Mouse (Mus musculus) left cerebral cortex, adult 2 months (tissue): ENCODE measurements around the gene Ube2n. TPM values are rescaled to one million over a fixed set of nuclear protein-coding genes. Genes with fewer than 3 reads are reported as not detected.

Experiments used
- DNase-seq, 2 experiments: peaks; one replicate each; pipeline ENCODE4 v3.0.0; 2021 to 2022; ENCODE audit warnings: low spot score in 2 of 2, mixed read lengths in 1 of 2; ENCODE audit errors: extremely low spot score in 1 of 2
- H3K27ac ChIP-seq: fragments of 200-600 bp; 2 replicates; pipeline ENCODE4 v1.8.1; 2022
- H3K4me3 ChIP-seq: fragments of 200-600 bp; 2 replicates; pipeline ENCODE4 v1.8.1; 2022
- CTCF ChIP-seq: fragments of 200-600 bp; IDR thresholded peaks from 2 replicates; pipeline ENCODE4 v1.8.1; 2022; ENCODE audit warnings: antibody characterized with exemption, mild to moderate bottlenecking, moderate library complexity
- intact Hi-C: fragments of 180-260 bp; cut with DNase I; formaldehyde crosslinking; loops from one replicate; pipeline ENCODE4 v1.15.1; 2025
- total RNA-seq, 2 experiments: library from RNA; stranded (reverse); gene quantifications; 2 replicates each; pipeline ENCODE4 v1.2.3; 2021

Ube2n gene
- total RNA-seq, 2 experiments from 2014 or later: 196 to 198 TPM

GRCm38 (mm10) chr10:95503443-95504235, 11.3 kb upstream of the Ube2n start:
- DNase-seq: no peak
- intact Hi-C loops: no loop called here
- Histone ChIP-seq H3K27ac (no peak overlapping the region), H3K4me3 (no peak overlapping the region)
- TF ChIP-seq CTCF: no peak

DNA sequence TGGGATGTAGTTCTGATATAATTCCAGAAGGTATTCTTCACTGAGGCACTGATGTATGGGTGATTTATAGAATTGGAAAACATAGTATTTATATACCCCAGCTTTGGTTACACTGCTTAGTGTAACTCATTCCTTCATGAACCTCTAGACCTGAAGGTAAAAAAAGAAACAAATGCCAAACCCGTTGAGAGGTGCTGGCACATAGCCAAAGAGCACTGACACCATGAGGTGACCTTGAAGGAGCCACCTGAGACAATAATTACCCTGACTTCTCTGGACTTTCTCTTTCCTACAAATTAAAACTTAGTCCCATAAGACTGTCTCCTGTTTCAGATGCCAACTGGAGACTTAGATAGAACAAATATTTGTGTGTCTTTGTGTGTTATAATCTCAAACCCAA, 10.6 kb upstream of the Ube2n start:
- intact Hi-C loops: no loop called here
- H3K27ac ChIP-seq: no peak overlapping the region

GRCm38 (mm10) chr10:95508126-95508525, 6.8 kb upstream of the Ube2n start:
- no peak for TF ChIP-seq CTCF
- no peak overlapping the region for H3K27ac ChIP-seq

More for the DNA sequence above, 10.6 kb upstream of the Ube2n start:
- DNase-seq: no peak
- no peak overlapping the region for H3K4me3 ChIP-seq
- TF ChIP-seq CTCF: no peak

DNA sequence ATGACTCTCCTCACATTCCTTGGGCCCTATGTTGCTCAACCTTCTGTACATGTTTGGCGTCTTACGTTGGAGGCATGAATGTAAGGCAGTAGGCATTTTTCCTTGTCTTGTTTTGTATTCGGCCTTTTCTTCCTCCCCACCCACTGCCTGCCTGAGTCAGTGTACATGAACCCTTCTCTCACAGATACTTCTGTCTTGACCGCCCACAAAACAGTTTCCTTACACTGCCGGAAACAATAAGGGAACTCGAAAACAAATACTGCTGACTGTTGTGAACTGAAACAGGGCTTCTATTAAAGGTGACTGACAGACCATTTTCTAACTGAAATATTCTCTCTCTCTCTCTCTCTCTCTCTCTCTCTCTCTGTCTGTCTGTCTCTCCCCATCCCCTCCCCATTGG, 6.2 kb upstream of the Ube2n start:
- Histone ChIP-seq H3K27ac (no peak overlapping the region), H3K4me3 (no peak overlapping the region)
- TF ChIP-seq CTCF: no peak
- DNase-seq: no peak
- intact Hi-C loops: no loop called here

More at GRCm38 (mm10) chr10:95508126-95508525, 6.8 kb upstream of the Ube2n start:
- intact Hi-C loops: no loop called here
- no peak overlapping the region for H3K4me3 ChIP-seq
- DNase-seq: no peak

- H3K27ac ChIP-seq: no peak overlapping the region
- intact Hi-C loops: no loop called here
- DNase-seq: no peak
- no peak for TF ChIP-seq CTCF
- no peak overlapping the region for H3K4me3 ChIP-seq
Observed at GRCm38 (mm10) chr10:95509263-95509662, 5.7 kb upstream of the Ube2n start.

GRCm38 (mm10) chr10:95512635-95513034, 2.3 kb upstream of the Ube2n start:
- no peak for TF ChIP-seq CTCF
- intact Hi-C loops: no loop called here
- no peak for DNase-seq
- Histone ChIP-seq H3K27ac (no peak overlapping the region), H3K4me3 (no peak overlapping the region)

DNA sequence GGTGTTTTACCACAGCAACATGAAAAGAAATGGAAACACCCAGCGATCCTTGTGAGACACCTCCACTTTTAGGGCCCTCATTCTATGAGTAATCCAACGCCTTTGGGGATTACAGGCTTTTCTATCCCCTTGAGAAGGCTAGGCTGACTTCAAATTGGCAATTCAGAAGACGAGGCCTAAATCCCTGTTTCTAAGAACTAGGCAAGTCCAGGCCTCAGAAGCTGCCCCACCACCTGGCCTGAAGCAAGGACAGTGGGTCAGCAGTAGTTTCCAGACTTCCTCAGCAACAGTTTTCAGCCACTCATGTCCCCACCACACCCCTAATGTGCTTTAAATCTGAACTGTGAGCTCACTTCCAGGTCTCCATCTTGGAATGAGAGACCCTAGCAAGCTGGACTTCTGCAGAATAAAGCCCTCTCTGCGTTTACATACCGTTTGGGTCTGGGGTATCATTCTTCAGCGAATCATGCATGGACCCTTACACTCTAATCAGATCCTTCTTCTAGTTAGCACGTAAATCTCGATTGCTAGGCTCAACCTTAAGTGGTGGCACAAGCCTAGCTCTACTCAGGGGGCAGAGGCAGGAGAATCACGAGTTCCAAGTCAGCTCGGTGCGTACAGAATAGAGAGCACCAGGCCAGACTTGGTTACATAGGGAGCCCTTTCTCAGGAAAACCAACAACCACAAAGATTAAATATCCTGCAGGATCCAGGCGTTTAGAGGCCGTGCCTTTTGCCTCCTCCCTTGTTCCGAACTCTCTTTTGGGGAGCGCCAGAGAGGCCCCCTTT, 983 bp upstream of the Ube2n start:
- DNase-seq: no peak
- Histone ChIP-seq H3K27ac (peak overlapping the region; percentile 92), H3K4me3 (peak overlapping the region; percentile 91)
- intact Hi-C loops: loop anchor here (1.0 kb wide), 1 partner anchor 13 kb away; the partner anchor contains the start of gene Mrpl42
- no peak for TF ChIP-seq CTCF

DNA sequence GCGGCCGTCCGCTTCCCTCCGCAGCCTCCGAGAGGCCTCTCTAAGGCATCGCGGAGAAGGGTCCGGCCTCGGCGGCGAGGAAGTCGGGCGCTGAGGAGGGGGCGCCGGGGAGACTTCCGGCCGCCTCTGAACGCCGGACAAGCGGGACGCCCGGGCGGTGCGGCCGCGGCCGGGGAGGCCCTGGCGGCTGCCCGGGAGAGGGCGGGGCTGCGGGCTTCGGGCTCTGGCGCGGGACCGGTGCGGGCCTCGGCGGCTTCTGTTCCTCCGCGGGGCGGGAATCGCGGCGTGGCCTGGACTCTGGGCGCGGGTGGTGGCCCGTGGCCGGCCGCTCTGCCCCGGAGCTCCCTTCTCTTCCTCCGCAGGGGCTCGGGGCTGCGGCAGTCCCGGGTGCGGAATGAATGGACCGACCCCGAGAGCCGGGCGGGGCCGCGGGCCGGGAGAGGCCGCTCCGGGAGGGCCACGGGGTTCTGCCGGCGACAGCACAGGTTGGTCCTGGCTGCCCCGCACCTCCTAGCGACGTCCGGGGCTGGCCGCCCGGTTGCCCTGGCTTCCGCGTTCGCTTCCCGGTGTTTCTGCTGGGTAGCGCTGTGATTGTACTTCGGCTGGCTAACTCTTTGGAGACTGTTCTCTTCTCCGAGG, 467 bp downstream of the Ube2n start:
- DNase-seq: peak; percentile 45 to 52

GRCm38 (mm10) chr10:95517656-95518055, 2.7 kb downstream of the Ube2n start:
- H3K4me3 ChIP-seq: no peak overlapping the region
- H3K27ac ChIP-seq: no peak overlapping the region
- intact Hi-C loops: no loop called here
- no peak for DNase-seq
- TF ChIP-seq CTCF: no peak

More for the DNA sequence above, 467 bp downstream of the Ube2n start:
- peak overlapping the region; percentile 91 for H3K4me3 ChIP-seq
- no peak for TF ChIP-seq CTCF
- intact Hi-C loops: loop anchor here (1.0 kb wide), 1 partner anchor 48 kb away; no protein-coding TSS in a partner anchor
- H3K27ac ChIP-seq: peak overlapping the region; percentile 92

DNA sequence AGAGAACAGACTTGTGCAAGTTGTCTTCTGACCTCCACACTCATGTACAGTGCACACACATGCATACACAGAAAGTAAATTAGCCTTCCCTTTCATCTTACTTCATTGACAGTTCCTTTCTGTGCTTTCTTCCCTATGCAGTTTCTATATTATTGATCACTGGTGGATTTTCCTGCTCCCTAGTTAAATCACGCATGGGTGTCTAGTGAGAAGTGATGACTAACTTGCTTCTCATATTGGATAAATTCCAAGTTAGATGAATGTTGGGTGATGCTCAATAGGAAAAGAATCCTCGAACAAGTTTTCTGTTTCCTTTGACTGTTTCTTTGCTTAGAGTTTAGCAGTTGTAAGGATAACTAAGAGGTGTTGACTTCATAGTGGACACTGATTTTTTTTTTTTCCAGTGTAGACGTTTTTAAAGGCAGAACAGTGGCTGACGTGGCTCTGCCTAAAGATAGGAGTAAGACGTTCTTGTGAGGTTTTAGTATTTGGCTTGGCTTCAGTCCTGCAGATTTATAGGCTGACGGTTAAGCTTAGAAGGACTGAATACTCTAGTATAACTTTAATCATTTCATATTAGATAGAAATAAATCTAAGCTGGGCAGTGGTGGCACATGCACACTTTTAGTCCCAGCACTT, 10.2 kb downstream of the Ube2n start:
- intact Hi-C loops: no loop called here
- no peak for DNase-seq
- TF ChIP-seq CTCF: no peak
- Histone ChIP-seq H3K27ac (no peak overlapping the region), H3K4me3 (no peak overlapping the region)

GRCm38 (mm10) chr10:95525871-95526270, 10.9 kb downstream of the Ube2n start:
- Histone ChIP-seq H3K27ac (no peak overlapping the region), H3K4me3 (no peak overlapping the region)
- intact Hi-C loops: no loop called here
- no peak for DNase-seq
- no peak for TF ChIP-seq CTCF
